10 mouse cellular contexts compared by ENCODE assay signal in genomic region chr9:103443121-103443823, GRCm38 (mm10). TPM values are rescaled to one million over a fixed set of nuclear protein-coding genes. Genes with fewer than 3 reads are reported as not detected.
DNase-seq lines count a peak whose midpoint lies in the region; ATAC-seq lines count a peak whose summit lies in the region.
"Had no signal": no experiment of that assay in that cellular context is flagged by ENCODE, and none has a peak within 500 bp of the region (broad histone marks: within the 10 kb centered on the region; RNA-seq: fewer than 3 reads in every experiment).

No protein-coding gene starts in this region.

- H3K36me3 ChIP-seq in embryonic facial prominence, embryonic 11.5 days (replicated peaks; ENCODE audit: control insufficient read depth, insufficient read depth, low read depth, low read length), result no peaks in the 10 kb centered on the region
- H3K36me3 ChIP-seq in hindbrain, embryonic 14.5 days (replicated peaks; ENCODE audit: control insufficient read depth, insufficient read depth), result no peaks in the 10 kb centered on the region
- no peaks in the 10 kb centered on the region for H3K36me3 ChIP-seq in neural tube, embryonic 11.5 days (ENCODE audit: control insufficient read depth, insufficient read depth, low read length)
- H3K36me3 ChIP-seq: stomach, embryonic 15.5 days had no signal

- no peak overlapping the region for H3K27ac ChIP-seq in embryonic facial prominence, embryonic 11.5 days (replicated peaks; ENCODE audit: low read depth, low read length)
- peak overlapping the region; percentile 63 for H3K27ac ChIP-seq in hindbrain, embryonic 14.5 days
- 0 out of 2 replicates have a peak overlapping the region, but pooled peaks have one; percentile 49 for H3K27ac ChIP-seq in neural tube, embryonic 11.5 days (ENCODE audit: low read depth, low read length)
- H3K27ac ChIP-seq: stomach, embryonic 15.5 days had no signal

- WGBS in embryonic facial prominence, embryonic 11.5 days, result 17% methylated on average over 13 of the region's 13 CpGs
- 15% methylated on average over 13 of the region's 13 CpGs for WGBS in hindbrain, embryonic 14.5 days
- WGBS in neural tube, embryonic 11.5 days, result 49% methylated on average over 13 of the region's 13 CpGs

- H3K27me3 ChIP-seq in embryonic facial prominence, embryonic 11.5 days (ENCODE audit: control insufficient read depth, insufficient read depth, low read length), result no peaks in the 10 kb centered on the region
- H3K27me3 ChIP-seq in hindbrain, embryonic 14.5 days (ENCODE audit: control insufficient read depth, insufficient read depth, low read length), result no peaks in the 10 kb centered on the region
- no peaks in the 10 kb centered on the region for H3K27me3 ChIP-seq in neural tube, embryonic 11.5 days (ENCODE audit: control insufficient read depth, insufficient read depth, low read length)
- H3K27me3 ChIP-seq: stomach, embryonic 15.5 days had no signal

- ATAC-seq in embryonic facial prominence, embryonic 11.5 days (replicated peaks; ENCODE audit: insufficient number of reproducible peaks, low FRiP score, low TSS enrichment, low read depth), result no peak
- peak; percentile 59; the same call in 1 of the 2 replicates for ATAC-seq in hindbrain, embryonic 14.5 days (ENCODE audit: low FRiP score)
- ATAC-seq in neural tube, embryonic 11.5 days (ENCODE audit: insufficient read depth, low FRiP score, low TSS enrichment), result no peak
- ATAC-seq in megakaryocyte, adult 5-6 weeks (ENCODE audit: poor library complexity, severe bottlenecking), result no peak

- H3K9me3 ChIP-seq in embryonic facial prominence, embryonic 11.5 days (replicated peaks; ENCODE audit: control insufficient read depth, low read length), result no peaks in the 10 kb centered on the region
- no peaks in the 10 kb centered on the region for H3K9me3 ChIP-seq in hindbrain, embryonic 14.5 days (ENCODE audit: control insufficient read depth, low read length)
- no peaks in the 10 kb centered on the region for H3K9me3 ChIP-seq in neural tube, embryonic 11.5 days (ENCODE audit: control insufficient read depth, low read length)
- H3K9me3 ChIP-seq: stomach, embryonic 15.5 days had no signal

- H3K4me3 ChIP-seq in embryonic facial prominence, embryonic 11.5 days (ENCODE audit: low read depth, low read length), result no peak overlapping the region
- H3K4me3 ChIP-seq in hindbrain, embryonic 14.5 days (replicated peaks; ENCODE audit: low read length), result no peak overlapping the region
- H3K4me3 ChIP-seq in neural tube, embryonic 11.5 days (ENCODE audit: low read depth, low read length), result no peak overlapping the region
- H3K4me3 ChIP-seq: stomach, embryonic 15.5 days had no signal

- H3K4me2 ChIP-seq in embryonic facial prominence, embryonic 11.5 days (ENCODE audit: low read depth, low read length), result peak overlapping the region; percentile 2
- 0 out of 2 replicates have a peak overlapping the region, but pooled peaks have one; percentile 8 for H3K4me2 ChIP-seq in hindbrain, embryonic 14.5 days (replicated peaks)
- no peak overlapping the region for H3K4me2 ChIP-seq in neural tube, embryonic 11.5 days (ENCODE audit: low read depth)
- H3K4me2 ChIP-seq: stomach, embryonic 15.5 days had no signal

- H3K4me1 ChIP-seq in embryonic facial prominence, embryonic 11.5 days (ENCODE audit: control insufficient read depth, insufficient read depth, low read length), result peaks cover 5% of the 10 kb centered on the region; the same call in 1 of the 2 replicates
- peaks cover 19% of the 10 kb centered on the region for H3K4me1 ChIP-seq in hindbrain, embryonic 14.5 days (replicated peaks; ENCODE audit: control insufficient read depth, insufficient read depth, low read length)
- 0 out of 2 replicates have a peak, but pooled peaks cover 2% of the 10 kb centered on the region for H3K4me1 ChIP-seq in neural tube, embryonic 11.5 days (ENCODE audit: control insufficient read depth, insufficient read depth, low read length)
- H3K4me1 ChIP-seq: stomach, embryonic 15.5 days had no signal

- H3K9ac ChIP-seq in embryonic facial prominence, embryonic 11.5 days (replicated peaks; ENCODE audit: low read length), result no peak overlapping the region
- H3K9ac ChIP-seq in hindbrain, embryonic 14.5 days, result no peak overlapping the region
- no peak overlapping the region for H3K9ac ChIP-seq in neural tube, embryonic 11.5 days (ENCODE audit: low read length)
- H3K9ac ChIP-seq: stomach, embryonic 15.5 days had no signal

- peak; percentile 16 for DNase-seq in kidney, adult 9 months
- DNase-seq in kidney, adult 8-10 months, result no peak
- peak; percentile 70 for DNase-seq in embryonic facial prominence, embryonic 11.5 days (ENCODE audit: low spot score)
- peak; percentile 56 for DNase-seq in hindbrain, embryonic 14.5 days (ENCODE audit: low spot score)
- DNase-seq in neural tube, embryonic 11.5 days (ENCODE audit: low spot score), result peak; percentile 50
- DNase-seq in thymus, postnatal 36 days, result no peak
- DNase-seq in left cerebral cortex, adult 9 months (ENCODE audit: low spot score in 2 of 2), result no peak
- DNase-seq: gastrocnemius, postnatal 10 days had no signal

RNA-seq across cellular contexts. Expression of gene Bfsp2, which starts 36.9 kb away (rescaled TPM):
- 2.4 and 2.8 TPM in 2 replicates for polyA plus RNA-seq in embryonic facial prominence, embryonic 11.5 days (2014; fragmentation: Nextera tagmentation; extraction: Ambion mirVana)
- polyA plus RNA-seq in hindbrain, embryonic 14.5 days (2014; fragmentation: Nextera tagmentation; extraction: Ambion mirVana), result 3.5 and 4.1 TPM in 2 replicates
- polyA plus RNA-seq in neural tube, embryonic 11.5 days (2014; fragmentation: Nextera tagmentation; extraction: Ambion mirVana), result 0.74 and 0.92 TPM in 2 replicates
- 0.30 TPM in 1 of 2 replicates, not detected in the other for total RNA-seq in megakaryocyte, adult 5-6 weeks (2015)
- total RNA-seq in megakaryocyte, adult 5-6 weeks (2017), result 1.1 and 1.3 TPM in 2 replicates

Comparison
In these comparisons a context has a peak if more than half of its experiments do, and no peak if none do; other contexts are left out.
1. DNase-seq: peak in kidney, adult 9 months (single experiment), embryonic facial prominence, embryonic 11.5 days (single experiment), hindbrain, embryonic 14.5 days (single experiment) and neural tube, embryonic 11.5 days (single experiment); none in kidney, adult 8-10 months (0 of 2), thymus, postnatal 36 days (0 of 2) and left cerebral cortex, adult 9 months (0 of 2).